Mouse (Mus musculus) kidney, postnatal 0 days (tissue): ENCODE data around the gene Mcm10. TPM values are rescaled to one million over a fixed set of nuclear protein-coding genes. Genes with fewer than 3 reads are reported as not detected.
A peak's percentile ranks its signal among the peaks of the same experiment; 100 is the strongest.

Experiments used
- ATAC-seq: fragments of 200-750 bp; cut with Nextera tagmentation; replicated peaks from 2 replicates; pipeline ENCODE4 v1.8.0; 2017; ENCODE audit warnings: low read depth, moderate number of reproducible peaks, moderate TSS enrichment, moderate library complexity; ENCODE audit not compliant: low FRiP score
- DNase-seq: peaks from one replicate; pipeline ENCODE4 v3.0.0-alpha.2; 2016; ENCODE audit warnings: low spot score
- H3K27ac ChIP-seq: fragments of 300-500 bp; sonication (generic); 2 replicates; pipeline ENCODE4 v1.5.1; 2014; ENCODE audit warnings: mild to moderate bottlenecking
- H3K27me3 ChIP-seq: fragments of 300-500 bp; sonication (generic); 2 replicates; pipeline ENCODE4 v1.6.1; 2014; ENCODE audit warnings: low read length, mixed read lengths; ENCODE audit not compliant: insufficient read depth
- H3K36me3 ChIP-seq: fragments of 300-500 bp; sonication (generic); 2 replicates; pipeline ENCODE4 v1.6.1; 2014; ENCODE audit warnings: low read length, mixed read lengths; ENCODE audit not compliant: insufficient read depth
- H3K4me1 ChIP-seq: fragments of 300-500 bp; sonication (generic); replicated peaks from 2 replicates; pipeline ENCODE4 v1.6.1; 2014; ENCODE audit warnings: antibody characterized with exemption, low read length, mixed read lengths; ENCODE audit not compliant: insufficient read depth
- H3K4me2 ChIP-seq: fragments of 300-500 bp; sonication (generic); 2 replicates; pipeline ENCODE4 v1.6.1; 2014; ENCODE audit warnings: mild to moderate bottlenecking, low read length, moderate library complexity, mixed read lengths
- H3K4me3 ChIP-seq: fragments of 300-500 bp; sonication (generic); replicated peaks from 2 replicates; pipeline ENCODE4 v1.5.1; 2014; ENCODE audit warnings: low read depth, low read length
- H3K9ac ChIP-seq: fragments of 300-500 bp; sonication (generic); 2 replicates; pipeline ENCODE4 v1.6.1; 2014; ENCODE audit warnings: low read depth, low read length
- H3K9me3 ChIP-seq: fragments of 300-500 bp; sonication (generic); replicated peaks from 2 replicates; pipeline ENCODE4 v1.6.1; 2016; ENCODE audit warnings: low read length, inconsistent platforms, mixed read lengths
- CTCF ChIP-seq: IDR thresholded peaks from 2 replicates; pipeline ENCODE4 v1.5.1; 2016; ENCODE audit warnings: antibody characterized with exemption, low read depth, mild to moderate bottlenecking, moderate library complexity
- WGBS: fragments of 180-500 bp; shearing (Covaris S2); extraction: QIAGEN DNeasy Blood & Tissue Kit; methylation state at CpG from one replicate; pipeline ENCODE4 v1.1.7; 2014; 5-methylcytosine and 5-hydroxymethylcytosine counted together
- polyA plus RNA-seq: library from polyadenylated mRNA; unstranded; fragments of >200 nt; fragmentation: Nextera tagmentation; extraction: Ambion mirVana; gene quantifications from 2 replicates; pipeline ENCODE4 v1.2.1, GENCODE M21; 2015

Gene Mcm10
- polyA plus RNA-seq, 1 experiment from 2014 or later, result 13.2 TPM

DNA sequence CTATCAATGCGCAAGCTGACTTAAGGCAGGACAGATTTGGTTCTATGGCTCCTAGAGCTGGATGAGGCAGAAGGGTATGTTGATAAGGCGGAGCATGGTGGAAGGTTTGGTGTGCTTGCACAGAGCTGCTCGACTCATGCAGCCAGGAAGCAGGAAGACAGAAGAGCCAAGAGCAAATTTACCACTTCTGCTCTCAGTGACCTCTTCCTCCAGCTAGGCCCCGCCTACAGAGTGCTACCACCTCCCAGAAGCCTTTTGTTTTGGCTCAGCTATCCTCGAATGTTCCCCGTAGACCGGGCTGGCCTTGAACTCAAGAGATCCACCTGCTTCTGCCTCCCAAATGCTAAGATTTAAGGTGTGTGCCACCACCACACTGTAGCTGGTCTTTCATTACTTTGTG, 2.0 kb upstream of the Mcm10 start:
- 72% methylated on average over 7 of the region's 7 CpGs for WGBS
- DNase-seq, result no peak
- TF ChIP-seq CTCF, result no peak
- Histone ChIP-seq H3K9me3 (no peaks in the 10 kb centered on the region), H3K27me3 (no peaks in the 10 kb centered on the region), H3K27ac (no peak overlapping the region), H3K36me3 (no peaks in the 10 kb centered on the region), H3K9ac (no peak overlapping the region), H3K4me1 (no peaks in the 10 kb centered on the region), H3K4me2 (no peak overlapping the region), H3K4me3 (no peak overlapping the region)
- no peak for ATAC-seq

DNA sequence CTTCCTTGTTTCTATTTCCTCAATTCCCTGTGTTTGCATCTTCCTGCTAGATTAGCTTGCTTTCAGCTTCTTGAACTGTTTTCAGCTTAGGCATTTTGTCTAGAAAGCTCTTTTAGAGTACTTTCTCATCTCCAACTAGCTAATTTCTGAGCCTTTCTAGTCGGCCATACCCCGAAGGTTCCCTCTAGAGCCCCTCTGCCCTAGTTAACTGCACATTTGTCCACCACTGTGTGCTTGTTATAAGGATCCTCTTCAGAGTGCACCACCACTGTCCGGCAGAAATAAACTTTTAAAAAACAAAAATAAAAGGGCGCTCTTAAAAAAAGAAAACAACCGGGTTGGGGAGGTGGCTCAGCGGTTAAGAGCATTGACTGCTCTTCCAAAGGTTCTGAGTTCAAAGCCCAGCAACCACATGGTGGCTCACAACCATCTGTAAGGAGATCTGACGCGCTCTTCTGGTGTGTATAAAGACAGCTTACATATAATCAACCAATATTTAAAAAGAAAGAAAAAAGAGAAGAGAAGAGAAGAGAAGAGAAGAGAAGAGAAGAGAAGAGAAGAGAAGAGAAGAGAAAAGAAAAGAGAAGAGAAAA, 597 bp downstream of the Mcm10 start:
- peak overlapping the region; percentile 68; the same call in 1 of the 2 replicates for H3K9ac ChIP-seq
- no peak for ATAC-seq
- DNase-seq, result no peak
- H3K27ac ChIP-seq, result no peak overlapping the region
- no peak for TF ChIP-seq CTCF
- H3K36me3 ChIP-seq, result peaks cover 10% of the 10 kb centered on the region; the same call in 1 of the 2 replicates
- H3K4me2 ChIP-seq, result peak overlapping the region; percentile 64
- WGBS, result 11% methylated on average over 8 of the region's 8 CpGs
- H3K9me3 ChIP-seq, result no peaks in the 10 kb centered on the region
- no peaks in the 10 kb centered on the region for H3K27me3 ChIP-seq
- peak overlapping the region; percentile 71 for H3K4me3 ChIP-seq
- H3K4me1 ChIP-seq, result no peaks in the 10 kb centered on the region

DNA sequence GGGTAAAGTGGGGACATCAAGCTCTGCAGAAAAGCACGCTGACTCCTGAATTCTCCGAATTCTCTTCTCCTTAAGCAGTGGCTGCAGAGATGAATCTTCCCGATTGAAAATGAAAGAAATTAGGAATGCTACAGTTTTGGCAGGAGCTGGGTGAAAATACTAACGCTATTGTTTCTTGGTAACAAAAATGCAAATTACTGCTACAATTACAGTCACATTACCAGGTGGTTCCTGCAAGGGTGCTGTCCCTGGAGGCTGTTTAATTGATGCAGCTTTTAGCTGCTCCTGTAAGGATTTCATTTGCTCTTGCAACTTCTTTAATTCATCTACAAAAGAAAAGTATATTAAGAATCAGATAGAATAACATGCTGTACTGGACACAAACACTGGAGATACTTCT, 5.5 kb downstream of the Mcm10 start:
- no peak for ATAC-seq
- H3K9me3 ChIP-seq, result no peaks in the 10 kb centered on the region
- no peak overlapping the region for H3K4me2 ChIP-seq
- no peak for TF ChIP-seq CTCF
- DNase-seq, result no peak
- no peaks in the 10 kb centered on the region for H3K27me3 ChIP-seq
- WGBS, result 89% methylated on average over 4 of the region's 4 CpGs
- H3K27ac ChIP-seq, result no peak overlapping the region
- H3K36me3 ChIP-seq, result peaks cover 31% of the 10 kb centered on the region; the same call in 1 of the 2 replicates
- no peak overlapping the region for H3K4me3 ChIP-seq
- H3K9ac ChIP-seq, result no peak overlapping the region
- H3K4me1 ChIP-seq, result no peaks in the 10 kb centered on the region

DNA sequence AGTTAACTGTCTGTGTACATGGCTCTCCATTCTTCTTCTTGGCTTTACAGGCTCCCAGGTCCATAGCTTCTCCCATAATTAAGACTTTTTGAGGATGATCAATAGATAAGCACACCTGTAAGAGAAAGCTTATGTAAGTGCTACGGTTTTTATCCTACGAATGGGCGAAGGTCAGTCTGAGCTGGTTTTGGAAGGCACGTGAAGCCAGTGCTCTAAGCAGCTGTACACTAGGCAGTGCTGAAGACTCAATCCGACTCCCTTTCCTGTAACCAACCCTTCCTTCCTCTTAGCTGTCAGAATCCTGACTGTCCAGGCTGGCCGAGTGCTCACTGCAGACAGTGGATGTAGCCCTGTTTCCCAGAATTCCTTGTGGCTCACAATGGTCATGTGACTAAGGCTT, 11.3 kb downstream of the Mcm10 start:
- H3K36me3 ChIP-seq, result peaks cover 25% of the 10 kb centered on the region; the same call in 1 of the 2 replicates
- DNase-seq (no peak), ATAC-seq (no peak)
- no peaks in the 10 kb centered on the region for H3K4me1 ChIP-seq
- no peak overlapping the region for H3K27ac ChIP-seq
- no peak overlapping the region for H3K4me3 ChIP-seq
- H3K27me3 ChIP-seq, result no peaks in the 10 kb centered on the region
- WGBS, result 92% methylated on average over 6 of the region's 6 CpGs
- H3K9ac ChIP-seq, result no peak overlapping the region
- H3K9me3 ChIP-seq, result no peaks in the 10 kb centered on the region
- no peak overlapping the region for H3K4me2 ChIP-seq
- no peak for TF ChIP-seq CTCF

DNA sequence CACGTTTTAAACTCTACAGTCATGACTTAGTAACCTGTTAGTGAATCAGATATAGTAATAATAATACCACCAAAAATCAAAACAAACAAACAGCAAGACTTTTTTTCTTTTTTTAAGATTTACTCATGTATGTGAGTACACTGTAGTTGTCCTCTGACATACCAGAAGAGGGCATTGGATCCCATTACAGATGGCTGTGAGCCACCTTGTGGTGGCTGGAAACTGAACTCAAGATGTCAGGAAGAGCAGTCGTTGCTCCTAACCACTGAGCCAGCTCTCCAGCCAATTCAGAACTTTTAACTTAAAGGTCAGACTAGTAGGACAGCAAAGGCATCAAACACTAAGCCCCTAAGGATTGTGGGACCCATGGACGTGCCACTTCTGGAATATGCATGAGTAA, 13.7 kb downstream of the Mcm10 start:
- no peaks in the 10 kb centered on the region for H3K9me3 ChIP-seq
- H3K27ac ChIP-seq, result no peak overlapping the region
- no peaks in the 10 kb centered on the region for H3K4me1 ChIP-seq
- no peak overlapping the region for H3K4me2 ChIP-seq
- DNase-seq (no peak), ATAC-seq (no peak)
- peaks cover 20% of the 10 kb centered on the region; the same call in 1 of the 2 replicates for H3K36me3 ChIP-seq
- H3K27me3 ChIP-seq, result no peaks in the 10 kb centered on the region
- no peak overlapping the region for H3K4me3 ChIP-seq
- H3K9ac ChIP-seq, result no peak overlapping the region
- TF ChIP-seq CTCF, result peak; percentile 73
- 83% methylated on average over 3 of the region's 3 CpGs for WGBS

DNA sequence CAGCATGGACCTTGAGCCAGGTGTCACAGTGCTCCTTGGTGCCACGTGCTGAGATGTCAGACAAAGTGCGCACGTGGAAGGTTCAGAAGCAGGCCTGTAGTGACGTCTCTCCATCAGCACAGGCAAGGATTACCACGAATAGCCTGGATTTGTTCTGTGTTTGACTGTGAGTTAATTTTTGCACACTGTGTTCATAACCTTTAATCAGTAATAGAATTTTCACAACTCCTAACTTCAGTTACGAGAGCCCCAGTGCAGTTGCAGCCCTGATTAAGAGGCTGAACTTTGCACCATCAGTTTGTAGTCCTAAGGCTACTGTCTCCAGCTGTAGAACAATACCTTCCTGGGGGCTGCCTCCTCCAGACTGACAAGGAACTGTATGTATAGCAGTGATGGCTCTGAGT, 16.2 kb downstream of the Mcm10 start:
- DNase-seq, result peak; percentile 4
- Histone ChIP-seq H3K27me3 (no peaks in the 10 kb centered on the region), H3K9me3 (no peaks in the 10 kb centered on the region), H3K4me1 (no peaks in the 10 kb centered on the region), H3K4me2 (no peak overlapping the region), H3K36me3 (peaks cover 22% of the 10 kb centered on the region), H3K9ac (no peak overlapping the region), H3K27ac (0 out of 2 replicates have a peak overlapping the region, but pooled peaks have one; percentile 0), H3K4me3 (no peak overlapping the region)
- peak; percentile 93 for ATAC-seq
- WGBS, result 92% methylated on average over 6 of the region's 6 CpGs
- no peak for TF ChIP-seq CTCF

DNA sequence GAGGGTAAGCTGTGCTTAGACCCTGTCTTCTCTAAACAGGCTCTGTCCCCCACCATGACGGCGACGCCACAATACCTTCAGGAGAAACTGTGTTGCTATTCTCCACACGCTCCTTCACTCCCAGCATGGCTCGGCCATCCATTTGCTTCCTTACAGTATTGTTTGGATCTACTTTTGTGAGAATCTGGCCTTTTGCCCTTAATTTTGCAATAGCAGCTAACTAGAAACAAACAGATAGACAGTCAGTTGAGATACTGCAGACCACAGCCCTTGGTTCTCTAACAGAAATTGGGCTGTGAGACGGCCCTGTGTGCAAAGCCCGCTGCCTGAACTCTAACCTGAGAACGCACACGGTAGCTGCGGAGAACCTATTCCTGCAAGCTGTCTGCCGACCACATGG, 16.9 kb downstream of the Mcm10 start:
- peaks cover 17% of the 10 kb centered on the region for H3K36me3 ChIP-seq

More for the DNA sequence above, 16.9 kb downstream of the Mcm10 start:
- no peak for DNase-seq
- no peaks in the 10 kb centered on the region for H3K9me3 ChIP-seq
- H3K27me3 ChIP-seq, result no peaks in the 10 kb centered on the region
- WGBS, result 92% methylated on average over 11 of the region's 11 CpGs
- no peak for TF ChIP-seq CTCF
- H3K4me2 ChIP-seq, result no peak overlapping the region
- H3K9ac ChIP-seq, result no peak overlapping the region
- H3K4me3 ChIP-seq, result no peak overlapping the region
- no peak for ATAC-seq
- H3K27ac ChIP-seq, result no peak overlapping the region
- H3K4me1 ChIP-seq, result no peaks in the 10 kb centered on the region
